Mouse (Mus musculus) lung, postnatal 0 days (tissue): ENCODE results near the gene Gm10073.

Experiments
- CTCF ChIP-seq: IDR thresholded peaks from 2 replicates; pipeline ENCODE4 v1.5.1; 2016; ENCODE audit warnings: antibody characterized with exemption, mild to moderate bottlenecking
- EP300 ChIP-seq: IDR thresholded peaks from 2 replicates; pipeline ENCODE4 v1.6.1; 2016; ENCODE audit warnings: antibody characterized with exemption, mild to moderate bottlenecking, control low read depth

DNA sequence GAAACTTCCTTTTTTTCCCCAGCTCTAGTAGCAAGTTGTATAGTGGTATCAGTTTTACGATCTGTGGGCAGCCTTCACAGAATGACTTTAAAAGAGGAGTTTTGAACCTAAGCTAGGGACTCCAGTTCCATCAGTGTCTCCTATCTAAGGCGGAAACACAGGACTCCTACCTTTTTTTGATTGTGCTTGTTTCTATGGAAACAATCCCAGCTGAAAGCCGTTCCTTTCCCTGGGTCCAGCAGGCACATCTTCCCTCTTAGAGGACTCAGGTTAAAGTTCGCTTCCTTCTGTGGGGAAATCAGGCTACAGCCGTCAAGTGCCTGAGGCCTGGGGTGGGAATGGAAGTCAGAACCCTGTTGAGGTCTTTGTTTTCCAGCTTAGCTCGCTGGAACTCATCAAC lies 46.5 kb downstream of the Gm10073 start:
- TF ChIP-seq CTCF: no peak
- TF ChIP-seq EP300: no peak
